Mouse (Mus musculus): ENCODE results near the gene Pam.

Gene Pam

DNA sequence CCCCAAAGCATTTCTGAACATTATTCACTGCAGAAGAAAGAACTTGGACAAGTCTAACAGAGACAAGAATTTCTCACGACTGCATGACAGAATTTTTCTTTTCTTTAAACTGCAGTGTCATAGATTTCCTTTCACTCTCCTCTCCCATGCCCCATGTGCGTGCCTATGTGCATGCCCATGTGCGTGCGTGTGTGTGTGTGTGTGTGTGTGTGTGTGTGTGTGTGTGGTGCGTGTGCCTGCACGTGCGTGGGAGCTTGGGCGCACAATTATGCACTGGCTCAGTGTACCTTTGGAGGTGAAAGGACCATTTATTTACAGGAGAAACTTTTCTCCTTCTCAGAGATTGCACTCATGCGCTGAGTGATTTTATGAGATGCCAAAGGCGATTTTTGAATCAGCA lies 179.7 kb downstream of the Pam start:
- no peak for DNase-seq (ENCODE audit: low read depth, low spot score)

DNA sequence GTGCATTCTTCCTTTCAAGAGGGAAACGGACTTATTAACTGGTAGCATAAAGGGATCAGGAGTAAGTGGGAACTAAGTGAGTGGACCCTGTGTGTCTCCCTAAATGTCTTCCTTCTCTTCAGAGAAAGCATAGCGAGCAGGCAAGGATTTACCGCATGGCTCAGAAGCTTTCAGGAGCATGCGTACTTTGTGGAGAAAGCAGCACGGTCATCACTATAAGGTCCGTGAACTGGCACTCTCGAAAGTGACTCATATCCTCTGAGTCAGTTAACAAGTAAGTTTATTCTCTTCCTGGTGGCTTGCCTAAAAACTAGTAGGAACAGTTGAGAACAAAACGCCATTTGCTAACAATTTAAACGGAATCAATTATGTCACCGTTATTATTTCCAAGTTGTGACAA lies 184.6 kb downstream of the Pam start:
- DNase-seq (ENCODE audit: low read depth, low spot score) = no peak

GRCm38 (mm10) chr1:97909561-97909960 lies 185.9 kb downstream of the Pam start:
- DNase-seq (ENCODE audit: low read depth, low spot score) = no peak

GRCm38 (mm10) chr1:97908736-97909135 lies 186.7 kb downstream of the Pam start:
- DNase-seq (ENCODE audit: low read depth, low spot score) = no peak

GRCm38 (mm10) chr1:97903912-97904460 lies 191.5 kb downstream of the Pam start:
- no peak for DNase-seq (ENCODE audit: low read depth, low spot score)

GRCm38 (mm10) chr1:97902830-97903229 lies 192.6 kb downstream of the Pam start:
- DNase-seq (ENCODE audit: low read depth, low spot score) = no peak

GRCm38 (mm10) chr1:97900559-97901153 lies 194.8 kb downstream of the Pam start:
- no peak for DNase-seq (ENCODE audit: low read depth, low spot score)

DNA sequence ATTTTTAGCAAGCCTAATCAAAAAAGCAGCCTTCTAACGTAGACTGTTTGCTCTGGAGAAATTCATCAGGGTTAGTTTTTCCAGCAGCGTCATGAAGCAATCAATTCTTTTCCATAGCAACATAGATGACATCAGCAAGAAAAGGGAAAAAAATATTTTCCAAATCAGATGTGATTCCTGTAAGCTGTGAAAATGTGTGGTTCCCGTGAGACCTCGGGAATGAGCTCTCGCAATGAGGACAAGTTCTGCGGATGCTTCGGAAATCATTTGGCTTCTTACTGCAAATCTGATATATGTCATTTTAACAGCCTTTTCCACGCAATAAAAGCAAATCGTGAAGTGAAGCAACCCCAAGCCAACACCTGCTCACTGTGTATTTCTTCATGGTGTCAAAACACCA lies 207.9 kb downstream of the Pam start:
- DNase-seq (ENCODE audit: low read depth, low spot score) = no peak

DNA sequence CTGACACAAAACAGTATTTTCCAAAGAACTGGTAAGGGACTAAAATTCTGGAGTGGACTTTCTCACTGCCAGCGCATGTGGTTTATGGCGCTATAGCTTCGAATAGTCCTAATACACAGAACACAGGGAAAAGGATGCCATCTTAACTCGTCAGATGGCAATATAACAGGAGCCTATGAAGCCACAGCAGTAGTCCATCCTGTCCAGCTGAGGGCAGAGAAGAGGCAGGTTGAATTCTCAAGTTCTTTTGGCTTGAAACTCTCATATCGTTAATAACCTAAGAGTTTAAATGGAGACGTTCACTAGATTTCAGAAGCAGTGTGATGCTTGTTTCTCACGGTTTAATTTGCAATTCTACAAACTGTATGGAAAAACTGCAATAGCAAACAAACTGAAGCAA lies 211.9 kb downstream of the Pam start:
- no peak for DNase-seq (ENCODE audit: low read depth, low spot score)

GRCm38 (mm10) chr1:97877037-97877436 lies 218.4 kb downstream of the Pam start:
- no peak for DNase-seq (ENCODE audit: low read depth, low spot score)

GRCm38 (mm10) chr1:97873490-97874054 lies 221.9 kb downstream of the Pam start:
- no peak for DNase-seq (ENCODE audit: low read depth, low spot score)

- DNase-seq (ENCODE audit: low read depth, low spot score) = no peak
These were observed 223.0 kb downstream of the Pam start for GRCm38 (mm10) chr1:97872493-97872892.

DNA sequence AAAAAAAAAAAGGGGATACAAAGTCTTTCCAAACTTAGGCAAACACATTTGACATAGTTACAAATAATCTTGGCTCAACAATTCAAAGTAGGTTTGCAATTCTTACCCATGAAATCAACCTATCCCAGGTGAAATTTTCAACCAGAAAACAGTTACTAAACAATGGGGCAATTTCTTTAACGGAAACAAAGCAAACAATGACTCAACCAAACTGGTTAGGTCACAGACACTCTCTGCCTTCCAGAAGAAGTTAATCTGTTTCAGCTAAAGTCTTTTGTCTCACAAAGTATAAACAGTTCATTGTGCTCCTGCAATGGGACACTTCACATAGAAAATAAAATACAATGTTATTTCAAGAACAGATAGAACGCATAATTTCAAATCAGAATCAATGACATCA lies 223.4 kb downstream of the Pam start:
- no peak for DNase-seq (ENCODE audit: low read depth, low spot score)

DNA sequence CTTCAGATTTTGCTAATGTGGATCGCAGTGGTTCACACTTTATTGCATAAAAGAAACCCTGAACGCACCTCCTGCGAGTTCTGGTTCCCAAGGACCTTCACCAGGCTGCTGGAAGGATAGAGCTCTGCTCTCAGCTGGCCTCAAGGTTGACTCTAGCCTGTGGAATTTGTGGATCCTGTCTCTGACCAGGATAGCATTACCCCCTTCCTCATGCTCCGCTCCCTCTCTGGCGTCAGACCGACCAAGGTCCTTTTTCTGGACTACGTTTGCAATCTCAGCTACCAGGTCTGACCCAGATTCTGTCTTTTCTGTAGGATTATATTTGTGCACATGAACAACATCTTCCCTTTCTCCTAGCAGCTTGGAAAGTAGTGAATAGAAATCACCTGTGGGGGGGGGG lies 231.3 kb downstream of the Pam start:
- DNase-seq (ENCODE audit: low read depth, low spot score) = no peak

GRCm38 (mm10) chr1:97863140-97863539 lies 232.3 kb downstream of the Pam start:
- DNase-seq (ENCODE audit: low read depth, low spot score) = peak; percentile 64

DNA sequence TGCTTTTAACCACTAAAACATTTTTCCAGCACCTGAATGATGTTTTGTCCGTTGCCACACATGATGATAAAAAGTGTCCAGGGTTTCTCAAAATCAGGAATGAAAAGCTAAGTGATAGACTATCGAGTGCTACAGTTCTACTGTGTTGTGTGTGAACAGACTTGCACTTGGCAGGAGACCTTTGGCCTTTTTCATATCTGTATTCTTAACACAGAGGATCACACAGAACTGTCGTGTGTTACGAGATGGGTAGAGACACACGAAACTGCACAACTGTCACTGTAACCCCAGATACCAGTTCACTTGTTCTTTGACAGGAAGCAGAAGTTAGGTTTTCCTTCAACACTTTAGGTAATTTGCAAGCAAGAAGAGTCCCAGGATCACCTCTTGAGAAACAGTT lies 232.7 kb downstream of the Pam start:
- no peak for DNase-seq (ENCODE audit: low read depth, low spot score)

DNA sequence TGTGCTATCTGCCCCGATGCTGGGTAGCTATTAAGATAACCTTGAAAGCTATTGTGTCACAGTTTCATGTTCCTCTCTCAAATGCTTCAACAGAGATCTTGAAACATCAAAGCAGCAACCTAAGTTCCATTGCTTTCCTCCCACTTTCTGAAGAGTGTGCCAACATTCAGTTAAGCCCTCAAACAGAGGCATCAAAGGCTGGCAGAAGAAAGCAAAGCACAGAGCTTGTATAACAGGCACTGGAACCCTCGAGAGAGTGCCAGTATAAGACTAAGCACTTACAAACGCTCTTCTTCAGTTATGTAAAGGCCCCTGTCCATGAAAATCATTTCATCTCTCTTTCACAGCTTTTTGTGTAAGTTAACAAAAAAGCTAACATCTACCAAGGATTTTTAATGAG lies 241.2 kb downstream of the Pam start:
- DNase-seq (ENCODE audit: low read depth, low spot score) = no peak

DNA sequence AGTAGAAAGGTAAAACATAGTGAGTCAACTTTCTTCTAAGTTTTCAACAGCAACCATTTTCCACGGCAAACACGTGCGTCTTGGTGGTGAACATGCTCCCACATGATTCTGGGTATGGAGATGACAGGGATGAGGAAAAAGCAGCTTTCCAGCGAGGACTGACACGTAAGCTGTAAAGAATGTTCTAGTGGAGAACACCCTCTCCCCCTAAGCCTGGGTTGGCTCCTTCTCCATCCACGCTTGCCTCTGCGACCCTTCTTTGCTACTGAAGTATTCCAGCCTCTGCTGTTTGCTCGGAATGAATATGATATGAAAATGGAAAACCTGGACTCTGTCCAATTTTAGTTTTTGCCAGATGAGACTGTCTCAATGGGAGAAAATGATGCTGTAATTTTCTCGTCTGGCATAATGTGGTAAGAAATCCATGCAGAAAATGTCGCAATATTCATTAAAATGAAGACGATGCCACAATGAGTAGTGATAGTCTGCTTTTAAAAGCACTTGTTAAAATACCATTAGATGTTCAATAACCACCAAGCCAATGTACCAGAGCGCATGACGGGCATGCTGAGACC lies 243.8 kb downstream of the Pam start:
- DNase-seq (ENCODE audit: low read depth, low spot score) = no peak

DNA sequence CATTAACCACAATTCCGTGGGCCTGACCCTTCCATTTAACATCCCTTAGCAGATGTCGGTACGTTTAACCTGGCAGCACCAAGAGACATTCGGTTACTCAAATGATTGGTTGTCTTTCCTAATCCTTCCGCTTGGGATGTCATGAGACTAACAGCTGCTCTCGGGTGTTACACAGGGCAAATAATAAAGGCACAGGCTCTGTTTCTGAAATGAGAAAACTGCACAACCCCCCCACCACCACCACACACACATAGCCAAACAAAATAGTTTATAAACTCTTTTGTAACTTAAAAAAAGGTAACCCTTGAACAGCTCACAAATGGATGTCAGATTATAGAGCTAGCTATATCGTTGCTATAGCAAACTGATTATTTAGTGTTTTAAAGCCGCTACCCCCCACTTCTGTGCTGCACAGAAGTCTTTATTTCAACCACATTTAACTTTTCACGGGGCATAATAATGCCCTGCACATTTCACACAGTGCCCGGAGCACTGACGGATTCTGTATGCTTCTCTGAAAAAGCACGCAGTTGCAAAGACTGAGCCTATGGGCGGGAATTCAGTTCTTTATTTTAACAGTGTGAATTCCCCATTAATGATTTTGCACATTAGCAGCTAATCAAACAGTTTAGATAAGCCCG lies 246.7 kb downstream of the Pam start:
- DNase-seq (ENCODE audit: low read depth, low spot score) = no peak

DNA sequence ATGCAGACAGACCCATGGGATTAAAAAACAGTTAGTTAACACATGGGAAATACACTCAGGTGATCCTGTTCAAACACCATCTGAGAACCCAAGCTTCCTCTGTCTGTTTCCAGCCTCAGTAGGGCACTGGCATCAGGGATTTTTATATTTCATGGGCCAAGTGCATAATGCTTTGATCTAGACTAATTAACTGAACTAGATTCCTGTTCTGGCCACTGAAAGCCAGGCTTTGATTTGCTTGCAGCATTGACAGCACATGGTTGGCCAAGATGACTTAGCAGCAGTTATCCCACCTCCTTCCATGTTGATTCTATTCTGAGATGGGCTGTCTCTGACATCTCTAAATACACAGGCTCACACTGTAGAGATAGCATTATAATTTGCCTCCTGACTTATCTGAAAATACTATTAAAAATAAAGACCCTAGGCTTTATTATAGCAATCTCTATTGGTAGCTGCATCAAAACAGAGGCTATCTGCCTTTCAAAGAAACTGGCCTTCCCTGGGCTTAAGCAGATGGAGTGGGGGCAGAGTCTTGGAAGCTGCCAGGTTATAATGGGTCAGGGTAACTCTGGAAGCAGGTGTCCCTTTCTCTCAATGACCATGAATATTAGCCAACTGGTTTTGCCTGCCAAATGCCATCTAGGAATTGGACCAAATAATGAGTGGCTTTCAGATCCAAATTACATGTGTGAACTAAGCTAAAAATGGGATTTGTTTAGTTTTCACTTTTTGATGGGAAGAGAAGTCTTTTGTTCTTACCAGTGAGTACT lies 252.0 kb downstream of the Pam start:
- peak; percentile 46 for DNase-seq (ENCODE audit: low read depth, low spot score)

DNA sequence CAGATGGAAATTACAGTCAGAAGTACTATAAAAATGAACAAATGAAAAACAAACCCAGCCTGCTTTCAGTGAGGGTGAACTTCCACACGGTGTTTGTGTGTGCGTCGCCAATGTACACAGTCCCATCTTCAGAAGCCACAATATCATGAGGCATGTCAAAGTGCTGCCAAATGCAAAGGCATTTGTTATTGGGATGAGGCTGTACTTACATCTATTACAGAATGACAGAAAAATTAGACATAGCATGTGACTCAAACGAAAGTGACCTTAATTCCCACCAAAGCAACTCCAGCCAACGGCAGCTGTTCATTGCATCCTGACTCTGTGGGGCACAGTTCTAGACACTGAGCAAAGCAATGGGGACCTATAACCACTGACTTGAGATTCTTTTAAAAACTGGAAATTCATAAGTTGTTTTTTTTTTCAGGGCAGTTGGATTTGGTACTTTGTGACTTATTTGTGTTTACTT lies 261.1 kb downstream of the Pam start:
- no peak for DNase-seq (ENCODE audit: low read depth, low spot score)
